Mouse (Mus musculus) heart, adult 2 months (tissue): ENCODE data around the gene Magi2. TPM values are rescaled to one million over a fixed set of nuclear protein-coding genes. Genes with fewer than 3 reads are reported as not detected.
A peak's percentile ranks its signal among the peaks of the same experiment; 100 is the strongest.
"Not testable (repeated sequence)": the region's sequence is repeated elsewhere in the genome, so short reads cannot be mapped to it uniquely, and the experiment has no call there.

Experiments used
- DNase-seq, 2 experiments: peaks; one replicate each; pipeline ENCODE4 v3.0.0; 2021
- H3K27ac ChIP-seq: fragments of 200-600 bp; 2 replicates; pipeline ENCODE4 v1.8.1; 2022
- H3K27me3 ChIP-seq: fragments of 200-500 bp; 2 replicates; pipeline ENCODE4 v1.6.1; 2012; ENCODE audit warnings: mild to moderate bottlenecking, low read length, inconsistent platforms, mixed read lengths; ENCODE audit not compliant: control insufficient read depth, insufficient read depth
- H3K36me3 ChIP-seq: fragments of 200-500 bp; 2 replicates; pipeline ENCODE4 v1.6.1; 2012; ENCODE audit warnings: low read length, inconsistent platforms; ENCODE audit not compliant: control insufficient read depth, insufficient read depth
- H3K4me1 ChIP-seq: fragments of 200-500 bp; 2 replicates; pipeline ENCODE4 v1.6.1; 2011; ENCODE audit warnings: low read length; ENCODE audit not compliant: control insufficient read depth, insufficient read depth
- H3K4me3 ChIP-seq: fragments of 200-600 bp; 2 replicates; pipeline ENCODE4 v1.8.1; 2022
- H3K79me2 ChIP-seq: fragments of 200-500 bp; replicated peaks from 2 replicates; pipeline ENCODE4 v1.6.1; 2012; ENCODE audit warnings: mild to moderate bottlenecking, inconsistent platforms, low read length, moderate library complexity, mixed read lengths; ENCODE audit not compliant: control insufficient read depth, insufficient read depth
- H3K9ac ChIP-seq: fragments of 200-500 bp; 2 replicates; pipeline ENCODE4 v1.6.1; 2012; ENCODE audit warnings: low read depth, mild to moderate bottlenecking, control low read depth, inconsistent platforms, low read length, mixed read lengths
- CTCF ChIP-seq: fragments of 200-600 bp; IDR thresholded peaks from 2 replicates; pipeline ENCODE4 v1.8.1; 2022; ENCODE audit warnings: antibody characterized with exemption, mild to moderate bottlenecking, moderate library complexity
- EP300 ChIP-seq: fragments of 200-500 bp; IDR thresholded peaks from 2 replicates; pipeline ENCODE4 v1.6.1; 2011; ENCODE audit warnings: low read depth, low read length, control low read depth; ENCODE audit not compliant: insufficient read depth
- POLR2A ChIP-seq: fragments of 200-500 bp; IDR thresholded peaks from 2 replicates; pipeline ENCODE4 v1.6.1; 2011; ENCODE audit warnings: mild to moderate bottlenecking, low read depth, low read length, control low read depth; ENCODE audit not compliant: insufficient read depth
- WGBS: fragments of 180-500 bp; shearing (Covaris S2); methylation state at CpG from one replicate; pipeline ENCODE4 v1.1.7; 2018; 5-methylcytosine and 5-hydroxymethylcytosine counted together
- intact Hi-C: fragments of 180-260 bp; cut with DNase I; formaldehyde crosslinking; loops from one replicate; pipeline ENCODE4 v1.15.1; 2025
- polyA plus RNA-seq: library from polyadenylated mRNA; depleted of rRNA; stranded (reverse); fragments of >200 nt; gene quantifications from 2 replicates; pipeline ENCODE4 v1.2.3, GENCODE M21; 2012
- total RNA-seq, 2 experiments: library from RNA; stranded (reverse); gene quantifications; 2 replicates each; pipeline ENCODE4 v1.2.3; 2021

Gene Magi2
- total and polyA plus RNA-seq, 3 experiments = 2.0 to 8.2 (median 7.0) TPM

DNA sequence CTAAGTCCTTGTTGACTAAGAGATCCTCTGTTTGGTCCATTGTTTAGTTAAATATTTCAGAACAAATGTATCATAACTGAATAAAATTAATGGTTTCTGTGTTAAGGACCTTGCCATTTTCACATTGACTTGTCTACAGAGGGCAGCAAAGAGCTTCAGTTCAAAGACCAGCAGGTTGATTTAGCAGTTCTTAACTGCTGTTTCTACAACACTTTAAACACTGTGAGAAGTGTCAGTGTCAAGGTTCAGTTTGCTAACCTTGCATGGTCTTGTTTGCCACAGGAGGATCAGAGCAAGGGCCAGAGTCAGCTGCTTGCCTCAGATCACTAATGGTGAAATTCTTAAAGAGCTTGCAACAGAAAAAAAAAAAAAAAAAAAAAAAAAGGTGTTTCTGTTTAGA lies 295.3 kb downstream of the Magi2 start:
- Histone ChIP-seq H3K27ac (no peak overlapping the region), H3K79me2 (no peaks in the 10 kb centered on the region), H3K9ac (no peak overlapping the region), H3K4me3 (no peak overlapping the region), H3K36me3 (no peaks in the 10 kb centered on the region), H3K4me1 (no peaks in the 10 kb centered on the region; the same call in 1 of the 2 replicates), H3K27me3 (no peaks in the 10 kb centered on the region)
- no peak for DNase-seq
- TF ChIP-seq EP300 = no peak
- peak; percentile 66 for TF ChIP-seq CTCF
- TF ChIP-seq POLR2A = no peak
- intact Hi-C loops = loop anchor here (2.0 to 10.0 kb wide), 3 partner anchors 1113 to 1250 kb away; no protein-coding TSS in a partner anchor

DNA sequence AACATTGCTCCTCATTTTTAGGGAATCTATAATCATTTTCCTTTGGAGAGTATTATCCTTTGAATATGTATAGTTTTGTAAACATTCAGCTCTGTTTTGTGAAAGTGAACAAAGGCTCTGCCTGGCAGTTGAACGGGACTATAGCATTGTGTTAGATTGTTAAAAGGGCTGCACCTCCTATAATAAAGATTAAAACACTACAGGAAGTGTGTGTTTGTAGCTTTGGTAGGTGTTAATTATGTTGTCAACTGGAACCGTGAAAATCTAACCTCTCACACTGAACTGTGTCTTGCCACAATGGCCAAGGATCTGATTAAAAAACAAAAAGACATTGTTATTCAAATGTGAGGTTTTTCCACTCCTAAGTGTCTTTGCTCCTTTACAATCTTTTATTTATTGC lies 312.5 kb downstream of the Magi2 start:
- DNase-seq = no peak
- H3K27me3 ChIP-seq = no peaks in the 10 kb centered on the region
- H3K9ac ChIP-seq = no peak overlapping the region
- intact Hi-C loops = no loop called here
- no peak overlapping the region for H3K4me3 ChIP-seq
- 21% methylated on average over 2 of the region's 2 CpGs for WGBS
- no peaks in the 10 kb centered on the region for H3K36me3 ChIP-seq
- H3K27ac ChIP-seq = no peak overlapping the region
- no peaks in the 10 kb centered on the region for H3K4me1 ChIP-seq
- TF ChIP-seq EP300 (no peak), POLR2A (no peak), CTCF (no peak)
- H3K79me2 ChIP-seq = no peaks in the 10 kb centered on the region

DNA sequence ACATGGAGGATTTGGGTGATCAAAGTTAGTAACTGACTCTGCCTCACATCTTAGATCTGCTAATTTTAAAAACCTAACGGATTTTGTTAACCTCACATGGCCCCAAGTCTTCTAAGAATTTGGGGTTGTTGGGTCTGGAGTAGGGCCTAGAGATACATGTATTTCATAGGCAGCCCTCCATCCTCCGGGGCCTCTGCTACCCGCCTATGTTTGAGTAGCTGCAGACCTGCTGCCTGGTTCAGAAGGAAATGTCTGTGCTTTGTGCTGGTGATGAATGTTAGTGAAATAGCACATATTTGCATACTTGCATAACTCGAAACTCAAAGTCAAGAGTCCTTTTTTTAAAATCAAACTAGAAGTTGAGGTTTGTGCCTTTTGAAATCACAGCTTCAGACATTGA lies 319.6 kb downstream of the Magi2 start:
- H3K4me3 ChIP-seq = no peak overlapping the region
- no peaks in the 10 kb centered on the region for H3K27me3 ChIP-seq
- no peaks in the 10 kb centered on the region for H3K36me3 ChIP-seq
- no peaks in the 10 kb centered on the region for H3K79me2 ChIP-seq
- WGBS = 70% methylated on average over 4 of the region's 4 CpGs
- no peak overlapping the region for H3K27ac ChIP-seq
- no peak for DNase-seq
- intact Hi-C loops = no loop called here
- TF ChIP-seq CTCF (no peak), EP300 (no peak), POLR2A (no peak)
- no peaks in the 10 kb centered on the region for H3K4me1 ChIP-seq
- H3K9ac ChIP-seq = no peak overlapping the region

DNA sequence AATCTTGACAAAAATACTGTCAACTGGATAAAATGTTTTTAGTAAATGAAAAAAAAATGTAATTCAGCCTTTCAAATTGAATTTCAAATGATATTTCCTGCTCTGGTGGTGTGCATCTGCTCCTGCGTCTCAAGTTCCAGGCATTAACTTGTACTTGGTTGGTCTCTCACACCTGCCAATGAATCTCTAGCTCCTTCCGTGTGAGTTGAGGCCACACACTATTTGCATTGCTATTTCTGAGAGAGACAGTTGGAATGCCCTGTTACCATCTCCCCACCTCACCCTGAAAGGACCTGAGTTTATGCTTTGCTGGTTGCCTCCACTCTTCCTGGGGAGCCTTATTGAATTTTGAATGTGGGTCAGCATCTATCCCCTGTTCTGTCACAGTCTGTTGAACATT lies 320.1 kb downstream of the Magi2 start:
- Histone ChIP-seq H3K27ac (no peak overlapping the region), H3K79me2 (no peaks in the 10 kb centered on the region), H3K4me1 (no peaks in the 10 kb centered on the region), H3K9ac (no peak overlapping the region), H3K27me3 (no peaks in the 10 kb centered on the region), H3K36me3 (no peaks in the 10 kb centered on the region), H3K4me3 (no peak overlapping the region)
- TF ChIP-seq CTCF = no peak
- no peak for TF ChIP-seq POLR2A
- TF ChIP-seq EP300 = no peak
- DNase-seq = no peak
- intact Hi-C loops = no loop called here
- WGBS = 63% methylated on average over 2 of the region's 2 CpGs

DNA sequence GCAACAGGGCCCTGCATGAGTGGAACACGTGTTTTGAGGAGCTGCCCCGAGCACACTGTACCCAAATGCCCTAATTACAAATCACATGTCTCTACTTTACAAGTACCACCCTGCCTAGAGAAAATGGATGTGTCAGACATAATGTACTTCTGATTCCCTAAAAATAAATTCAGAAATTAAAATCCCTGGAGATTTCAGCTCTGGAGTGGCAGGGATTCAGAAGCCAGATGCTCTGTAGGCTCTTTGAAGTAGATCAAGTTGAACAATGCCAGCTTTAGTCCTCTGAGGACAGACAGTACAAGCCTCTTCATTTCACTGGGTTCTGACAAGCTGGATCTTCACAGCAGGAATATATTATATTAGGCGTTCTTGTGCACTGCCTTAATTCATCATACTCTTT lies 326.7 kb downstream of the Magi2 start:
- Histone ChIP-seq H3K4me3 (no peak overlapping the region), H3K4me1 (no peaks in the 10 kb centered on the region)
- WGBS = 75% methylated on average over 3 of the region's 3 CpGs

DNA sequence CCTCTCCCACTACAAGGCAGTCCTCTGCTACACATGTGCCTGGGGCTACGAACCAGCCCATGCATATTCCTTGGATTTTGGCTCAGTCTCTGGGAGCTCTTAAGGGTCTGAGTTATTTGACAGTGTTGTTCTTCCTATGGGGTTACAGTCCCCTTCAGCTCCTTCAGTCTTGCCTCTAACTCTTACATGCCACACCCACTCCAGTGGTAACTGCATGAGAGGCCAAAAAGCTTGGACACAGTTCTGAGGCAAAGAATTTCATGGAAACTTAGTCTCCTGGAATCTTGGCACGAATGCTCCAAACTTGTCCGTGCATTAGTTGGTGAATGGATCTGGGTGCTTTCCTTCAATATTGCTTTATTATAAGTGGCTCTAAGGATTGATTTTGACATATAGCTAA lies 338.8 kb downstream of the Magi2 start:
- no peaks in the 10 kb centered on the region for H3K79me2 ChIP-seq
- 84% methylated on average over 3 of the region's 3 CpGs for WGBS

More for the DNA sequence above, 326.7 kb downstream of the Magi2 start:
- Histone ChIP-seq H3K79me2 (no peaks in the 10 kb centered on the region), H3K27ac (no peak overlapping the region), H3K9ac (no peak overlapping the region), H3K27me3 (no peaks in the 10 kb centered on the region), H3K36me3 (no peaks in the 10 kb centered on the region)
- DNase-seq = no peak
- TF ChIP-seq CTCF (no peak), EP300 (no peak), POLR2A (no peak)
- intact Hi-C loops = no loop called here

DNA sequence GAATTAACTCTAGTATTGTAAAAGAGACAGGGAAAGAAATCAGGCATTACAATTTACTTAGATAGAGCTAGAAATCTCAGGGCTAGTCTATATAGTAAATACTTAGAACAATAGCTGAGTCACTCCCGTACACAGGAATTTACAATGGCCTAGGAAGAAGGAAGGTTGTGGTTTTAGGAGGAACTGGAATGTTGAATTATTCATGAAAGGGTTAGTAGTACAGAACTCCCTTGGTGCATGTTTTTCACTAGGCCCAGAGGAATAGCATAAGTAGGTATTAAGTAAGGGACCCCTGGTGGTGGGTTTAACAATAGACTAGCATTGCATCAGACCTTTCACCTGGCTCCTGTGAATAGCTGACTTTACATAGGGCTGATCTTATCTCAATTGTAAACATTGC lies 339.3 kb downstream of the Magi2 start:
- H3K4me1 ChIP-seq, intact Hi-C loops, DNase-seq, H3K79me2 ChIP-seq, H3K27ac ChIP-seq, H3K4me3 ChIP-seq, H3K9ac ChIP-seq, H3K27me3 ChIP-seq, H3K36me3 ChIP-seq: not testable (repeated sequence)
- WGBS = 74% methylated on average over 1 of the region's 1 CpGs

More for the DNA sequence above, 338.8 kb downstream of the Magi2 start:
- DNase-seq = no peak
- no peak for TF ChIP-seq CTCF
- no peak for TF ChIP-seq POLR2A
- no peak for TF ChIP-seq EP300
- no peaks in the 10 kb centered on the region for H3K36me3 ChIP-seq
- no peak overlapping the region for H3K27ac ChIP-seq
- H3K4me1 ChIP-seq = no peaks in the 10 kb centered on the region
- no peaks in the 10 kb centered on the region for H3K27me3 ChIP-seq
- no peak overlapping the region for H3K9ac ChIP-seq
- intact Hi-C loops = no loop called here
- H3K4me3 ChIP-seq = no peak overlapping the region
